Mouse (Mus musculus) activated CD4-positive, CD25-positive, alpha-beta regulatory T cell, adult 4 months (primary cell): ENCODE measurements at regions not wholly inside any gene's neighbourhood (a gene's known extent, or its start where the extent isn't known, plus 50 kb on each side); places are given as distances from the start of the nearest gene placed in this dataset.

ENCODE experiments used
- ATAC-seq: one replicate; pipeline ENCODE4 v1.8.0; 2017

- no peak for ATAC-seq
Measured at GRCm38 (mm10) chr19:15201262-15201661, 603.4 kb upstream of the Tle4 start.

GRCm38 (mm10) chr19:15200792-15201191 lies 602.9 kb upstream of the Tle4 start:
- ATAC-seq = no peak

- ATAC-seq = no peak
Measured at GRCm38 (mm10) chr19:15200361-15200760, 602.5 kb upstream of the Tle4 start.

- ATAC-seq = no peak
Measured at GRCm38 (mm10) chr19:15199692-15200091, 601.8 kb upstream of the Tle4 start.

GRCm38 (mm10) chr19:15175221-15175620 lies 577.4 kb upstream of the Tle4 start:
- ATAC-seq = no peak

GRCm38 (mm10) chr19:15173301-15173700 lies 575.5 kb upstream of the Tle4 start:
- ATAC-seq = no peak

- no peak for ATAC-seq
Measured at GRCm38 (mm10) chr19:15167184-15167583, 569.3 kb upstream of the Tle4 start.

- no peak for ATAC-seq
Measured at GRCm38 (mm10) chr19:15160641-15161040, 562.8 kb upstream of the Tle4 start.

GRCm38 (mm10) chr19:15158653-15159052 lies 560.8 kb upstream of the Tle4 start:
- ATAC-seq = no peak

- no peak for ATAC-seq
Measured at GRCm38 (mm10) chr19:15158177-15158576, 560.3 kb upstream of the Tle4 start.

- ATAC-seq = no peak
Measured at GRCm38 (mm10) chr19:15154693-15155092, 556.8 kb upstream of the Tle4 start.

GRCm38 (mm10) chr19:15146325-15146724 lies 548.5 kb upstream of the Tle4 start:
- no peak for ATAC-seq

GRCm38 (mm10) chr19:15127122-15127521 lies 529.3 kb upstream of the Tle4 start:
- no peak for ATAC-seq

GRCm38 (mm10) chr19:15108441-15109026 lies 510.7 kb upstream of the Tle4 start:
- no peak for ATAC-seq

- no peak for ATAC-seq
Measured at GRCm38 (mm10) chr19:15095054-15095453, 497.2 kb upstream of the Tle4 start.

GRCm38 (mm10) chr19:15093534-15093933 lies 495.7 kb upstream of the Tle4 start:
- ATAC-seq = no peak

GRCm38 (mm10) chr19:15080638-15081037 lies 482.8 kb upstream of the Tle4 start:
- no peak for ATAC-seq

GRCm38 (mm10) chr19:15057801-15058200 lies 459.9 kb upstream of the Tle4 start:
- no peak for ATAC-seq

GRCm38 (mm10) chr19:15053582-15054141 lies 455.8 kb upstream of the Tle4 start:
- ATAC-seq = no peak

- no peak for ATAC-seq
Measured at GRCm38 (mm10) chr19:15052642-15053239, 454.9 kb upstream of the Tle4 start.

- ATAC-seq = no peak
Measured at GRCm38 (mm10) chr19:15047896-15048295, 450.0 kb upstream of the Tle4 start.

- no peak for ATAC-seq
Measured at GRCm38 (mm10) chr19:15047306-15047868, 449.5 kb upstream of the Tle4 start.

GRCm38 (mm10) chr19:15035554-15035953 lies 437.7 kb upstream of the Tle4 start:
- ATAC-seq = no peak

- ATAC-seq = no peak
Measured at GRCm38 (mm10) chr19:15033921-15034320, 436.1 kb upstream of the Tle4 start.
